Mouse (Mus musculus): ENCODE data around the gene Ankmy1.

The Ankmy1 gene

GRCm38 (mm10) chr1:92902786-92903185 lies at the start of gene Ankmy1:
TSS of gene Ankmy1 (minus strand) at chr1:92902906.
- peak; percentile 36 for DNase-seq (ENCODE audit: low read depth, low spot score)

DNA sequence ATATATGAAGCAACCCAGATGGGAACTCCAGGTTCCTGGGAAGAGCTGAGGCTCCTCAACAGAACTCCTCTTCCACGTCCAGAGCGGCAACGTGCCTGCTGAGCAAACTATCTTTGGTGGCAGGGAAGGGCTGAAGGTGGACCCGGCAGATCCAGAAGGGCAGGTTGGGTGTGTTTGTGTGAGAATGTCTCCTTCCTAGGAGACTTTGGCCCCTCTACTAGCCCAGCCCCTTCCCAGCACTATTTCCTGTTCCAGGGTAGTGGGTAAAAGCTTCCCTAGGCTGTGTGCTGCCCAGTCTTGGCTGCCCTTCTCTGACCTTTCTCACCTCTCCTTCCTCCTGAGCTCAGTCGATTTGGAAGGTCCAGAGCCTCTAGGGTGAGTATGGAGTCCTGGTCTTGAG lies 47.9 kb upstream of the Ankmy1 start, which contains the start of gene Gpr35:
Gene Gpr35, plus strand, starts transcription at position 259 of the 400 bp plus-strand sequence.
- no peak for DNase-seq (ENCODE audit: low read depth, low spot score)

GRCm38 (mm10) chr1:92949426-92949825 lies 46.7 kb upstream of the Ankmy1 start:
- DNase-seq (ENCODE audit: low read depth, low spot score) = no peak

DNA sequence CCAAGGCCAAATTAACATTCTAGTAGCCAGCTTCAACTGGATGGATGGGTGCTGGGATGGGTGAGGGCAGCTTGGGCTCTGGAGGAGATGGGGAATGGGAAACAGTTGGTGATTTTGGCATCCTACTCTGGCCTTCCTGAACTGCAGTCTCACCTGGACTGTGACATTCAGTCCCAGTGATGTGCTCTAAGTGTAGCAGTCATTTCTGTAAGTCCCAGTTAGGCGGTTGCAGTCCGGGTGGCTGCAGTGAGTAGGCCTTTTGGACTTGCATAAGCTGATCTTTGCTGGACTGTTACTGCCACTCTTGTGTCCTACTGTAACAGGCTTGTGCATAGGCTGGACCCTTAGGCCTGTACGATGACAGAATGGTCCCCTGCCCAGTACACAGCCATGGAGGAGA lies 45.3 kb upstream of the Ankmy1 start:
- DNase-seq (ENCODE audit: low read depth, low spot score) = no peak

DNA sequence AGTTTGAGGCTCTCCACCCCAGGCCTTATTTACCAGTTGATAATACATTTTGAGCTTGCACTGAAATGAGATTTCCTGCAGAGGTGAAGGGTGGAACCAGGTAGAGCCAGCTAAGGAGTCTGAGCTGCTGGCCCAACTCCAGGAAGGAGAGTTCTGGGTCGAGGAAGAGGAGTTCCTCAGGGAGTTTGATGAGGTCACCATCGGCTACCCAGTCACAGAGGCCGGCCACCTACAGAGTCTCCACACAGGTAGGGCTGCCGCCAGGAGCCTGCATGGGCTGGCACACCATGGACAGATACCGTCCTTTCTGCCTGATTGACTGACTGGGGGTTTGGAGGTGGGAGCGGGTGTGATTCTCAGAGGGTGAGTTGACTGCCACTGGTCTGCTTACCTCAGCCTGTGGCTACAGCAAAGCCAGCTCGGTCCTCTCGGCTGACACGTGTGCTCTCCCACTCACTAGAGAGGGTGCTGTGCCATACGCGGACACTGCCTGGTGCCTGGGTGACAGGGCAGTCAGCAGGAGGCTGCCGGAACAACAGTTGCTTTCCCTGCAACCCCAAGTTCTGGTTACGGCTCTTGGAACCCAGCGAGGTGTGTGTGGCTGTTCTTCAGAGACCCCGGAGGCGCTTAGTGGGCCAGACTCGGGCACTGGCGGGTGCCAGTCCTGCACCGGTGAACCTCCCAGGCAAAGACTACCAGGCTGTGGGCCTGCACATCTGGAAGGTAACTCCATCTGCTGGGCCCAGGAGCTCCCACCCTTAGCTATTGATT lies 40.7 kb upstream of the Ankmy1 start:
- no peak for DNase-seq (ENCODE audit: low read depth, low spot score)

DNA sequence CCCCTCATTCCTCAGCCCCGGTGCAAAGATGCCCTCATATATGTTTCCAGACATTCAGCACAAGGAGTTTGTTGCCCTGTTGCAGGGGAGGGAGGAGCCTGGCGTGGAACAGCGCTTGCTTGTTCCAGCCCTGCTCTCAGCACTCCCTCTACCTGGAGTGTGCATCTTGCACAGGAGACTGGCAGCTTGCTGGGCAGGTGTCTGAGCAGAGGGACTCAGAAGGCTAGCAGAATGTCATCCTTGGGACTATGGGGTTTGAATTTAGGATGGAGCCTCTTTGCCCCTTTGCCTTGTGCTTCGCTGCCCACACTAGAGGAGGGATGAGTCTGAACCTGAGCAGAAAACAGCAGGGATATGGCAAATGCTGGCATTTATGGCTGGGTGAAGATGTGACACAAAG lies 37.0 kb upstream of the Ankmy1 start:
- DNase-seq (ENCODE audit: low read depth, low spot score) = no peak

GRCm38 (mm10) chr1:92937797-92938196 lies 35.1 kb upstream of the Ankmy1 start:
- no peak for DNase-seq (ENCODE audit: low read depth, low spot score)

DNA sequence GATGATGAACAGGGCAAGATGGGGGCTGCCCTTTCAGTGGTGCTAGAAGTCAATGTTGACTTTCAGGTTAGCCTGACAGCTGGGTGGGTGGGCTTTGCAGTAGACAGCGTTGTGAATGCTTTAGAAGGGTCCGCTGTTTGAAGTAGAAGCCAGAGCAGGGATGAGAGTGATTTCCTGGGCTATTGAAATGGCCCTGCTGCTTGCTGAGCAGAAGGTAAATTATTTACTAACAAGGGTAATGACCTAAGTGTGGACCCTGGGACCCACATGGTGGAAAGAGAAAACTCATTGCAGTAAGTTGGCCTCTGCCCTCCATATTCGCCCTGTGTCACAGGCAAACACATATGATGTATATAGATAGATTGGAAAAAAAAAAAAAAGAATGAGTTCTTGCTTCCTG lies 33.8 kb upstream of the Ankmy1 start:
- no peak for DNase-seq (ENCODE audit: low read depth, low spot score)

GRCm38 (mm10) chr1:92935977-92936376 lies 33.3 kb upstream of the Ankmy1 start:
- DNase-seq (ENCODE audit: low read depth, low spot score) = no peak

- DNase-seq (ENCODE audit: low read depth, low spot score) = no peak
These were observed 32.6 kb upstream of the Ankmy1 start for GRCm38 (mm10) chr1:92935054-92935962.

DNA sequence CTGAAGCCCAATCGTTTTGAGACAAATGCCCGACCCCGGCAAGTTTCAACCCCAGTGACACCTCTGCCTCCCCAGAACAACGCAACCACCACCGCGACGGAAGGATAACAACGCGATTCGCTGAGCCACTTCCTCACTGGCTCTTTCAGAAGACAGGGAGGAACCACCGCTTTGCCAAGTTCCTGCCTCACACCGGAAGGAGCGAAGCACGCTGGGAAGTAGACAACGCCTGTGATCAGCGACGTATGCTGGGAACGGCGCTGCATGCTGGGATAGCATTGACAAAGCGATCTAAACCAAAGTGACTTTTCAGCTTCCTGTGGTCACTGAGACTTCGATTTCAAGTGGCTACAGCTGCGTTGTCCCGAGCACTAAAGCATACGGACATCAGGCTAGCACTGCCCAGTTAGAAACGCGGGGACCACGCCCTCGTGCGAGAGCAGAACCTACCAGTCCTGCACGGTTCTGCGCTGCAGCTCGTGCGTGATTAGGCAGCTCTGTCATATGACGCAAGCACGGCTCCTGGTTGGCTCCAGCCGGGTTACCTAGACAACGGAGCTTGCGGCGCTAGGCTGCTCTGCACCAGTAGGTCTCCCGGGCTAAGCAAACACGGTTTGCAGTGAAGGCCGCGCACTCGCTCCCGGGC lies 31.6 kb upstream of the Ankmy1 start, which contains the start of gene Capn10:
Gene Capn10, plus strand, starts transcription at position 195 of the 646 bp plus-strand sequence.
- DNase-seq (ENCODE audit: low read depth, low spot score) = peak; percentile 91

DNA sequence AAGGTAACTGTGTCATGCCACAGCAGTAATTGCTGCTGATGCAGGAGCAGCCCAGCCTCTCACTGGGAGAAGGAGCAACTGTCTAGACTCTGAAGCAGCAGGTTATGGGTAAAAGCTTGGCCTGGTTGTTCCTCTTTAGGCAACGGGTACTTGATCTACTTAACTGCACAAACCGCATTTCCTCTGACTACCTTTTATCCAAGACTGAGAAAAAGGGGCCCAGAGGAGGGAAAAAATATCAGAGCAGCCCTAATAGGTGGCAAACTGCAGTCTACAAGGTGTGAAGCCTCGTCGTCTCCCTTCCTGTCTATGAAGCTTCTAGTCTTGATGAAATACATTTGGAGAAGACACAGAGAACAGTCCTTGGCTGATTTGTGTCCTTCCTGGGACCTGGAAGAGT lies 30.9 kb upstream of the Ankmy1 start:
- no peak for DNase-seq (ENCODE audit: low read depth, low spot score)

GRCm38 (mm10) chr1:92930171-92930706 lies 27.5 kb upstream of the Ankmy1 start:
- DNase-seq (ENCODE audit: low read depth, low spot score) = no peak

- no peak for DNase-seq (ENCODE audit: low read depth, low spot score)
These were observed 18.8 kb upstream of the Ankmy1 start for GRCm38 (mm10) chr1:92921496-92921895.

GRCm38 (mm10) chr1:92920474-92921200 lies 17.9 kb upstream of the Ankmy1 start:
- DNase-seq (ENCODE audit: low read depth, low spot score) = no peak

DNA sequence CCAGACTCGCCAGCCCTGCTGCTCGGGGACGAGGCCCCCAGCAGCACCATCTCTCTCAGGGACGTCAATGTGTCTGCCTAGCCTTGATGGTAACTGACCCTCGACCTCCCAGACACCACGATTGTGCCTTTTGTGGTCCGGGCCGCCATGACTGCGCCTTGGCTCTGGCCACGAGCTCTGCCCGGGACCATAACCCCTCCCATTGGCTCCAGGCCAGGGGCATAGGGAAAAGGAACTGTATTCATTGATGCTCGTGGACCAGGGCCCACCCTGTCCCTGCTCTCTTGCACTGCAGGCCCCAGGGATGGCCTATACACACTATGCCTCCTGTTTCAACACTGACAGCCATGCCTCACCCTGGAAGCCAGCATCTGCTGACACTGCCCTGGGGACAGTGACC lies 17.1 kb upstream of the Ankmy1 start:
- no peak for DNase-seq (ENCODE audit: low read depth, low spot score)

DNA sequence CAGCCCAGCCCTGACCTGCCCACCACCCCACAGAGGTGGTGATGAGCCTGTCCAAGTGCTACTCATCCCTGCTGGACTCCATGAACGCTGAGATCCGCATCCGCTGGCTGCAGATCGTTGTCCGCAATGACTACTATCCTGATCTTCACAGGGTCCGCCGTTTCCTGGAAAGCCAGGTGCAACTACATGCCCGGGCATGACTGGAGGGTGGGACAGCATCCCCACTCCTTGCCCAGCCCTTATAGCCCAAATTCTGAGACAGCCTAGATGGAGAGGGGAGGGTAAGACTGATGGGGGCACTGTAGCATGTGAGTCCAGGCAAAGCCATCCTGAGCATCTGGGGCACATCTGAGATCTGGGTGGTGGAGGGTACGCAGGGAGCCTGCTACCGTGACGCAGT lies 16.4 kb upstream of the Ankmy1 start:
- no peak for DNase-seq (ENCODE audit: low read depth, low spot score)

- no peak for DNase-seq (ENCODE audit: low read depth, low spot score)
These were observed 14.0 kb upstream of the Ankmy1 start for GRCm38 (mm10) chr1:92916725-92917124.

DNA sequence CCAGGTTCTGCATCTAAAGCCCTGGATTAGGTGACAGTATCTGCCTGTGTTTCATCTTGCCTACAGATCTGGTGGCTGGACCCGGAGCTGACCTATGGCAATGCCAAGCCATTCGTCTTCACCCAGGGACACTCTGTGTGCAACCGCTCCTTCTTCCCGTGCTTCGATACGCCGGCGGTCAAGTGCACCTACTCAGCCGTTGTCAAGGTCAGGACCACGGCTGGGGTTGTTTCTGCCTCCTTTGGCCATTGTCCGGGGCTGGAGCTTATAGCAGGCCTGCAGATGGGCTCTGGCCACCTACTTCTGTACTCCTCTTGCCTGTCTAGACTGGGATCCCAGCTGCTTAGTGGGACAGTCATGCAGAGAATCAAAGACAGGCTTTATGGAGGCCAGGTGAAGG lies 12.3 kb upstream of the Ankmy1 start:
- DNase-seq (ENCODE audit: low read depth, low spot score) = no peak

DNA sequence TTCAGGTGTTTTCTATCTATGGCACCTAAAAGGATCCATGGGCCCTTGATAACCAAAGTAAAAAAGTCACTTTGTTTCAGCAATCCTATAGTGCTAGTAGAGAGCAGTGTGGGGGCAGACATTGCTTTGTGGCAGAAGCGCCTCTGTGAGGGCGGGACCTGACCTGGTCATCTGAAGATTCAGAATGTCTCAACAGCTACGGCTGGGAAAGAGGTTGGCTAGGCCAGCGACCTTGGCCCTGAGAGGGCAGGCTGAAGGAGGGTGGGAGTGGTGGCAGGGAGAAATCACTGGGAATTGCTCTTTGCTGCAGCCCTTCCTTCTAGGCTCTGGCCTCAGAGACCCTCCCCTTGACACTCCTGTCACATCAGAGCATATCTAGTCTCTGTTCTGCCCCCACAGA lies 11.5 kb upstream of the Ankmy1 start:
- DNase-seq (ENCODE audit: low read depth, low spot score) = no peak

- DNase-seq (ENCODE audit: low read depth, low spot score) = no peak
These were observed 9.6 kb upstream of the Ankmy1 start for GRCm38 (mm10) chr1:92912286-92912685.

All from retina, postnatal 7 days (tissue).